Mouse (Mus musculus) ES-E14 (cell line): ENCODE data around the gene Col28a1.

Experiments used
- CHD2 ChIP-seq: IDR thresholded peaks from 2 replicates; pipeline ENCODE4 v1.6.1; 2014; ENCODE audit warnings: mild to moderate bottlenecking, low read depth, low read length, inconsistent platforms
- HCFC1 ChIP-seq: IDR thresholded peaks from 2 replicates; pipeline ENCODE4 v1.6.1; 2012; ENCODE audit warnings: low read length, inconsistent platforms, borderline replicate concordance; ENCODE audit not compliant: insufficient read depth
- MAFK ChIP-seq: IDR thresholded peaks from 2 replicates; pipeline ENCODE4 v1.6.1; 2014; ENCODE audit warnings: mild to moderate bottlenecking, low read depth, low read length, inconsistent platforms; ENCODE audit not compliant: insufficient read depth
- ZC3H11A ChIP-seq: IDR thresholded peaks from 2 replicates; pipeline ENCODE4 v1.6.1; 2012; ENCODE audit warnings: low read depth, mild to moderate bottlenecking, inconsistent platforms, low read length, borderline replicate concordance
- ZNF384 ChIP-seq: IDR thresholded peaks from 2 replicates; pipeline ENCODE4 v1.6.1; 2012; ENCODE audit warnings: low read depth, low read length, inconsistent platforms

DNA sequence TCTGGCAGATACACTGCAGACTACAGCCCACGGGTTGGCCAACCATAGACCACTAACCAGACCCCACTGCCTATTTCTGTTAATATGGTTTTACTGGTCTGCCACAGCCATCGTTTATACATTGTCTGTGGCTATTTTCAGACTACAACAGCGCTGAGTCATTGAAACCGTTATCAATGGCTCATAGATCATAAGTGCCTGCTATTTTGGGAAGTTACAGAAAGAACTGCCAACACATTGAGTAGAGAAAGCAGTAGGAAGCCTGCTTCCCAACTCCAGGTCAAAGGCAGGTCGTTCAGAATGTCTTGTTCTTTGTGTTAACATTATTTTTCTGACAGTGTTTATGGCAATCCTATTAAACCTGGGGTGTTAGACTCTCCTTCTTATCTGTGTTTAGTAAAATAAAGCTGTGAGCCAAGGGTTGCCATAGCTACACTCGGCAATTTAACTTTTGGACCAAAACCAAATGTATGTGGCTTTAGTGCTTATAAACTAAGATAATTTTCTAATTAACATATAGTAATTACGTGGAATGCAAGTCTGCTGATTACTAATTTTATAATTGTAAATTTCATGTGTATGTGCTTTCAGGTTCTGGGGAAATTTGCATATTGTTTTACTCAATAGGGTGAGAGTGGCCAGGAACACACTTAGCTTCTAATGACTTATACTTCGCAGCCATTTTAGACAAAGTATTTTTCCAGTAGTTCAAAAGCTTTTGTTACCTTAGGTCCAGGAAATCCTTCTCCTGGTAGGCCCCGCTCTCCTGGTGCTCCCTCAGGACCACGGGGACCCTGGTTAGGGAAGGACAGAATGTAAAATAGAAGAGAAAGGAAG, 86.3 kb downstream of the Col28a1 start:
- TF ChIP-seq ZNF384 (no peak), HCFC1 (no peak), CHD2 (no peak), ZC3H11A (no peak), MAFK (no peak)
